Mouse (Mus musculus): ENCODE data around the gene Lyrm4.
A peak's percentile ranks its signal among the peaks of the same experiment; 100 is the strongest.

DNA sequence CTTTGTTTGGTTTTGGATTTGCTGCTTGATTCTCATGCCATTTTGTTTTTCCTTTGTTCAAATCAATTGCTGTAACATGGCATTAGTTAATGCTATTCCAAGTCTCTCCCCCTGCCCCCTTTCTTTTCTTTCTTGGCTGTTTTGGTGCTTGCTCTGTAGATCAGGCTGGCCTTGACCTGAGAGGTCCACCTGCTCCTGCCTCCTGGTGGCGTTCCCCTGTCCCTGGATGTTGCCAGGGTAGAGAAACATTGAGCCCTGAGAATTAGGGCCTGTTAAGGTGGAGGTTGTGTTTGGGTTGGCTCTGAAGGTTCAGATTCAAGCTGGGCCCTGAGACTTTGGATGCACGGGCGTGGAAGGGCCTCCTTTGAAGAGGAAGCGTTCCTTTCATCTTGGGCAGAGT lies 2.4 kb upstream of the Lyrm4 start:
- no peak for TF ChIP-seq TBP (IDR thresholded peaks at IDR 0.05; ENCODE audit: low read depth, low read length)
- TF ChIP-seq CTCF (IDR thresholded peaks at IDR 0.05 in 2 of 3, conservative IDR thresholded peaks at IDR 0.05 in 1 of 3; ENCODE audit: control insufficient read depth in 1 of 3, insufficient read depth in 1 of 3, low read depth in 2 of 3, low read length in 3 of 3, poor library complexity in 1 of 3, severe bottlenecking in 1 of 3), result peak; percentile 33 to 56 (median 51); a peak in 5 of 6 replicates
- TF ChIP-seq EP300 (IDR thresholded peaks at IDR 0.05; ENCODE audit: low read depth in 1 of 2, low read length in 2 of 2), result no peak
- TF ChIP-seq MEF2A (IDR thresholded peaks at IDR 0.05; ENCODE audit: extremely low read depth, insufficient replicate concordance, low read depth, low read length, poor library complexity, severe bottlenecking), result no peak
- TF ChIP-seq MAFK (IDR thresholded peaks at IDR 0.05; ENCODE audit: borderline replicate concordance, low read depth, low read length), result no peak
- no peak for TF ChIP-seq MAX (IDR thresholded peaks at IDR 0.05; ENCODE audit: low read length)
- TF ChIP-seq GATA1 (IDR thresholded peaks at IDR 0.05; ENCODE audit: low read depth, low read length), result no peak
- no peak for TF ChIP-seq ZKSCAN1 (IDR thresholded peaks at IDR 0.05; ENCODE audit: low read depth, low read length)
- no peak for TF ChIP-seq MYC (IDR thresholded peaks at IDR 0.05; ENCODE audit: low read depth, low read length)
- TF ChIP-seq CHD2 (IDR thresholded peaks at IDR 0.05; ENCODE audit: low read length), result no peak
